Mouse (Mus musculus) hindbrain, embryonic 10.5 days (tissue): ENCODE data around the gene Pde5a. TPM values are rescaled to one million over a fixed set of nuclear protein-coding genes. Genes with fewer than 3 reads are reported as not detected.

ENCODE experiments used
- DNase-seq: peaks from one replicate; pipeline ENCODE4 v3.0.0-alpha.2; 2017; ENCODE audit warnings: low spot score
- H3K27ac ChIP-seq: fragments of 300-500 bp; sonication (generic); 2 replicates; pipeline ENCODE4 v1.5.1; 2016; ENCODE audit warnings: mild to moderate bottlenecking, moderate library complexity
- H3K27me3 ChIP-seq: fragments of 300-500 bp; sonication (generic); 2 replicates; pipeline ENCODE4 v1.6.1; 2016; ENCODE audit warnings: mild to moderate bottlenecking; ENCODE audit not compliant: poor library complexity, insufficient read depth, severe bottlenecking
- H3K36me3 ChIP-seq: fragments of 300-500 bp; sonication (generic); 2 replicates; pipeline ENCODE4 v1.6.1; 2016; ENCODE audit warnings: mild to moderate bottlenecking, moderate library complexity
- H3K4me1 ChIP-seq: fragments of 300-500 bp; sonication (generic); replicated peaks from 2 replicates; pipeline ENCODE4 v1.6.1; 2016; ENCODE audit warnings: mild to moderate bottlenecking
- H3K4me3 ChIP-seq: fragments of 300-500 bp; sonication (generic); 2 replicates; pipeline ENCODE4 v1.5.1; 2016; ENCODE audit warnings: mild to moderate bottlenecking, moderate library complexity
- H3K9me3 ChIP-seq: fragments of 300-500 bp; sonication (generic); 2 replicates; pipeline ENCODE4 v1.6.1; 2016; ENCODE audit warnings: mild to moderate bottlenecking, moderate library complexity
- WGBS: fragments of 180-500 bp; shearing (Covaris S2); methylation state at CpG from one replicate; pipeline ENCODE4 v1.1.7; 2016; 5-methylcytosine and 5-hydroxymethylcytosine counted together
- polyA plus RNA-seq: library from polyadenylated mRNA; unstranded; fragments of >200 nt; fragmentation: Nextera tagmentation; extraction: Ambion mirVana; gene quantifications from 2 replicates; pipeline ENCODE4 v1.2.1, GENCODE M21; 2016

The Pde5a gene
- 2.9 and 3.4 TPM in 2 replicates for polyA plus RNA-seq

- H3K36me3 ChIP-seq = no peaks in the 10 kb centered on the region
- DNase-seq = peak; percentile 90
- peaks cover 30% of the 10 kb centered on the region for H3K4me1 ChIP-seq
- no peaks in the 10 kb centered on the region for H3K27me3 ChIP-seq
- peak within 1 kb of the TSS; percentile 71 for H3K4me3 ChIP-seq
- under 1% methylated on average over 49 of the region's 49 CpGs for WGBS
- no peaks in the 10 kb centered on the region for H3K9me3 ChIP-seq
- peak within 1 kb of the TSS; percentile 98 for H3K27ac ChIP-seq
Observed at GRCm38 (mm10) chr3:122728852-122729600, at the start of gene Pde5a. Gene Pde5a, plus strand, starts transcription at chr3:122728947.

- Histone ChIP-seq H3K27me3 (no peaks in the 10 kb centered on the region), H3K9me3 (peaks cover 6% of the 10 kb centered on the region; the same call in 1 of the 2 replicates), H3K36me3 (no peaks in the 10 kb centered on the region), H3K4me3 (no peak overlapping the region), H3K27ac (no peak overlapping the region), H3K4me1 (no peaks in the 10 kb centered on the region)
- no peak for DNase-seq
- 92% methylated on average over 3 of the region's 3 CpGs for WGBS
Observed at GRCm38 (mm10) chr3:122680851-122681250, 47.9 kb upstream of the Pde5a start.

GRCm38 (mm10) chr3:122682352-122682751 is 46.4 kb upstream of the Pde5a start:
- H3K4me1 ChIP-seq = no peaks in the 10 kb centered on the region
- H3K27ac ChIP-seq = no peak overlapping the region
- H3K27me3 ChIP-seq = no peaks in the 10 kb centered on the region
- H3K36me3 ChIP-seq = no peaks in the 10 kb centered on the region
- H3K9me3 ChIP-seq = peaks cover 6% of the 10 kb centered on the region; the same call in 1 of the 2 replicates
- 92% methylated on average over 4 of the region's 4 CpGs for WGBS
- DNase-seq = no peak
- H3K4me3 ChIP-seq = no peak overlapping the region

GRCm38 (mm10) chr3:122684832-122685231 is 43.9 kb upstream of the Pde5a start:
- Histone ChIP-seq H3K9me3 (no peaks in the 10 kb centered on the region), H3K4me1 (no peaks in the 10 kb centered on the region), H3K27ac (no peak overlapping the region), H3K27me3 (no peaks in the 10 kb centered on the region), H3K36me3 (no peaks in the 10 kb centered on the region), H3K4me3 (no peak overlapping the region)
- WGBS = 86% methylated on average over 7 of the region's 7 CpGs
- no peak for DNase-seq

- Histone ChIP-seq H3K36me3 (no peaks in the 10 kb centered on the region), H3K9me3 (no peaks in the 10 kb centered on the region), H3K4me3 (no peak overlapping the region), H3K27ac (no peak overlapping the region), H3K4me1 (no peaks in the 10 kb centered on the region), H3K27me3 (no peaks in the 10 kb centered on the region)
- no peak for DNase-seq
- 91% methylated on average over 3 of the region's 3 CpGs for WGBS
Observed at GRCm38 (mm10) chr3:122693039-122693438, 35.7 kb upstream of the Pde5a start.

GRCm38 (mm10) chr3:122695870-122696269 is 32.9 kb upstream of the Pde5a start:
- Histone ChIP-seq H3K36me3 (no peaks in the 10 kb centered on the region), H3K27ac (no peak overlapping the region), H3K9me3 (no peaks in the 10 kb centered on the region), H3K27me3 (no peaks in the 10 kb centered on the region), H3K4me3 (no peak overlapping the region), H3K4me1 (no peaks in the 10 kb centered on the region)
- 75% methylated on average over 3 of the region's 3 CpGs for WGBS
- no peak for DNase-seq

- DNase-seq = no peak
- Histone ChIP-seq H3K9me3 (no peaks in the 10 kb centered on the region), H3K27me3 (no peaks in the 10 kb centered on the region), H3K36me3 (no peaks in the 10 kb centered on the region), H3K27ac (no peak overlapping the region), H3K4me1 (no peaks in the 10 kb centered on the region), H3K4me3 (no peak overlapping the region)
- 86% methylated on average over 4 of the region's 4 CpGs for WGBS
Observed at GRCm38 (mm10) chr3:122696672-122697071, 32.1 kb upstream of the Pde5a start.

GRCm38 (mm10) chr3:122704209-122704608 is 24.5 kb upstream of the Pde5a start:
- H3K4me1 ChIP-seq = peaks cover 9% of the 10 kb centered on the region
- H3K27ac ChIP-seq = 0 out of 2 replicates have a peak overlapping the region, but pooled peaks have one; percentile 4
- no peaks in the 10 kb centered on the region for H3K9me3 ChIP-seq
- H3K4me3 ChIP-seq = no peak overlapping the region
- 13% methylated on average over 6 of the region's 6 CpGs for WGBS
- no peaks in the 10 kb centered on the region for H3K27me3 ChIP-seq
- no peaks in the 10 kb centered on the region for H3K36me3 ChIP-seq
- peak; percentile 47 for DNase-seq

GRCm38 (mm10) chr3:122705246-122705645 is 23.5 kb upstream of the Pde5a start:
- H3K27ac ChIP-seq = no peak overlapping the region
- H3K36me3 ChIP-seq = no peaks in the 10 kb centered on the region
- no peak for DNase-seq
- H3K4me3 ChIP-seq = no peak overlapping the region
- H3K9me3 ChIP-seq = no peaks in the 10 kb centered on the region
- H3K27me3 ChIP-seq = no peaks in the 10 kb centered on the region
- peaks cover 9% of the 10 kb centered on the region for H3K4me1 ChIP-seq
- 80% methylated on average over 7 of the region's 7 CpGs for WGBS

- Histone ChIP-seq H3K4me3 (no peak overlapping the region), H3K27me3 (no peaks in the 10 kb centered on the region), H3K27ac (no peak overlapping the region), H3K9me3 (no peaks in the 10 kb centered on the region), H3K4me1 (peaks cover 8% of the 10 kb centered on the region), H3K36me3 (no peaks in the 10 kb centered on the region)
- 89% methylated on average over 6 of the region's 6 CpGs for WGBS
- DNase-seq = no peak
Observed at GRCm38 (mm10) chr3:122708485-122708884, 20.3 kb upstream of the Pde5a start.

GRCm38 (mm10) chr3:122710141-122710540 is 18.6 kb upstream of the Pde5a start:
- no peaks in the 10 kb centered on the region for H3K36me3 ChIP-seq
- 89% methylated on average over 3 of the region's 3 CpGs for WGBS
- DNase-seq = no peak
- no peaks in the 10 kb centered on the region for H3K27me3 ChIP-seq
- H3K9me3 ChIP-seq = no peaks in the 10 kb centered on the region
- no peak overlapping the region for H3K27ac ChIP-seq
- no peak overlapping the region for H3K4me3 ChIP-seq
- H3K4me1 ChIP-seq = no peaks in the 10 kb centered on the region

- Histone ChIP-seq H3K36me3 (no peaks in the 10 kb centered on the region), H3K4me3 (no peak overlapping the region), H3K4me1 (no peaks in the 10 kb centered on the region), H3K9me3 (no peaks in the 10 kb centered on the region), H3K27me3 (no peaks in the 10 kb centered on the region), H3K27ac (no peak overlapping the region)
- DNase-seq = no peak
- WGBS = 81% methylated on average over 2 of the region's 2 CpGs
Observed at GRCm38 (mm10) chr3:122718631-122719030, 10.1 kb upstream of the Pde5a start.

GRCm38 (mm10) chr3:122721522-122721921 is 7.2 kb upstream of the Pde5a start:
- no peak overlapping the region for H3K4me3 ChIP-seq
- 90% methylated on average over 9 of the region's 9 CpGs for WGBS
- no peak overlapping the region for H3K27ac ChIP-seq
- no peaks in the 10 kb centered on the region for H3K27me3 ChIP-seq
- H3K4me1 ChIP-seq = no peaks in the 10 kb centered on the region
- no peaks in the 10 kb centered on the region for H3K36me3 ChIP-seq
- no peaks in the 10 kb centered on the region for H3K9me3 ChIP-seq
- DNase-seq = no peak
